Mouse (Mus musculus) embryonic facial prominence, embryonic 14.5 days (tissue): Measurements from ENCODE around the gene Tor4a. TPM values are rescaled to one million over a fixed set of nuclear protein-coding genes. Genes with fewer than 3 reads are reported as not detected.

ENCODE experiments used
- ATAC-seq: fragments of 200-750 bp; cut with Nextera tagmentation; 2 replicates; pipeline ENCODE4 v1.8.0; 2017; ENCODE audit warnings: low read depth, moderate number of reproducible peaks, moderate TSS enrichment
- DNase-seq: peaks from one replicate; pipeline ENCODE4 v3.0.0-alpha.2; 2015; ENCODE audit warnings: low spot score
- H3K27ac ChIP-seq: fragments of 300-500 bp; sonication (generic); replicated peaks from 2 replicates; pipeline ENCODE4 v1.5.1; 2014; ENCODE audit warnings: low read depth, mild to moderate bottlenecking, low read length, moderate library complexity
- H3K27me3 ChIP-seq: fragments of 300-500 bp; sonication (generic); replicated peaks from 2 replicates; pipeline ENCODE4 v1.6.1; 2014; ENCODE audit warnings: low read length; ENCODE audit not compliant: control insufficient read depth, insufficient read depth
- H3K36me3 ChIP-seq: fragments of 300-500 bp; sonication (generic); 2 replicates; pipeline ENCODE4 v1.6.1; 2014; ENCODE audit warnings: low read length, mixed read lengths; ENCODE audit not compliant: control insufficient read depth, insufficient read depth
- H3K4me1 ChIP-seq: fragments of 300-500 bp; sonication (generic); 2 replicates; pipeline ENCODE4 v1.6.1; 2014; ENCODE audit warnings: antibody characterized with exemption, low read length; ENCODE audit not compliant: control insufficient read depth, insufficient read depth
- H3K4me2 ChIP-seq: fragments of 300-500 bp; sonication (generic); 2 replicates; pipeline ENCODE4 v1.6.1; 2014; ENCODE audit warnings: low read depth, mild to moderate bottlenecking, low read length, moderate library complexity, mixed read lengths
- H3K4me3 ChIP-seq: fragments of 300-500 bp; sonication (generic); 2 replicates; pipeline ENCODE4 v1.5.1; 2014; ENCODE audit warnings: low read depth, mild to moderate bottlenecking, low read length
- H3K9ac ChIP-seq: fragments of 300-500 bp; sonication (generic); 2 replicates; pipeline ENCODE4 v1.6.1; 2014; ENCODE audit warnings: low read depth, mild to moderate bottlenecking, low read length, moderate library complexity, mixed read lengths
- H3K9me3 ChIP-seq: fragments of 300-500 bp; sonication (generic); 2 replicates; pipeline ENCODE4 v1.6.1; 2016; ENCODE audit warnings: low read length; ENCODE audit not compliant: control insufficient read depth
- WGBS: fragments of 180-500 bp; shearing (Covaris S2); extraction: QIAGEN DNeasy Blood & Tissue Kit; methylation state at CpG from one replicate; pipeline ENCODE4 v1.1.7; 2014; 5-methylcytosine and 5-hydroxymethylcytosine counted together
- polyA plus RNA-seq: library from polyadenylated mRNA; unstranded; fragments of >200 nt; fragmentation: Nextera tagmentation; extraction: Ambion mirVana; gene quantifications from 2 replicates; pipeline ENCODE4 v1.2.1, GENCODE M21; 2014

Gene Tor4a
- polyA plus RNA-seq, 1 experiment from 2014 or later = 7.5 TPM

DNA sequence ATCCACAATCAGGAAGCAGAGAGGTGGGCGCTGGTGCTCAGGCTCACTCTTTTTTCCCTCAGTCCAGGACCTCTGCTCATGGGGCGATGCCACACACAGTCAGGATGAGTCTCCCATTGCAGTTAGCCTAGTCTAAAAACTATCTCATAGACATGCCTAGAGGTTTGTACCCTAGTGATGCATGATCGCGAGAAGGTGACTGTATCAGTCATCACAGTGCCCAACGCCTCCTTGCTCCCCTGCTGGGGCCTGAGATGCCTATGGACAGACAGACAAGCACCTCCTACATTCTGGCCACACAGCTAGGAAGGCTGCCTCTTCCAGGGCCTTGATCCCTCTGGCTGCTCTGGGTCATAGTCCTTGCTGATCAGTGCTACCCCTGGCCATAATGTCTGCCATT lies 49.3 kb downstream of the Tor4a start:
- DNase-seq (no peak), ATAC-seq (no peak)
- 80% methylated on average over 5 of the region's 5 CpGs for WGBS
- Histone ChIP-seq H3K27me3 (no peaks in the 10 kb centered on the region), H3K4me2 (no peak overlapping the region), H3K36me3 (no peaks in the 10 kb centered on the region), H3K27ac (no peak overlapping the region), H3K9me3 (no peaks in the 10 kb centered on the region), H3K4me3 (no peak overlapping the region), H3K9ac (no peak overlapping the region), H3K4me1 (no peaks in the 10 kb centered on the region)

DNA sequence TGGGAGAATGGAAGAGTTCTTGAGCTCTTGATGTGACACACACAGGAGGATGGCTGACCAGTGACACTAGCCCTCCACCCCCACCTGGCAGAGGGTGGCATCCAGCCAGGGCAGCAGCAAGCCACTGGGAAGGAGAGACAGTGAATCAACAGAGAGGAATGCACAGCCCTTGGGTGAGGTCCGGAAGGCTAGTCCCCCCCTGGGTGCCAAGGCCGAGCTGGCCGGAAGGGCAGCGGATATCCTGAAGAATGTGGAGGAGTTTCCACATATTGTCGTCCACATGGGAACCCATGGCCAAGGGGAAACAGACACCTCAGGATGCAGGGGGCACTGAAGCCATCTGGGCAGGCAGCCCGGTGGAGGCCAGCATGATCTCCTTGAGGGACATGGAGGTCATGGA lies 51.3 kb downstream of the Tor4a start:
- Histone ChIP-seq H3K4me2 (no peak overlapping the region), H3K9me3 (no peaks in the 10 kb centered on the region), H3K4me1 (no peaks in the 10 kb centered on the region), H3K36me3 (no peaks in the 10 kb centered on the region), H3K27me3 (no peaks in the 10 kb centered on the region), H3K27ac (no peak overlapping the region), H3K4me3 (no peak overlapping the region), H3K9ac (no peak overlapping the region)
- DNase-seq (peak; percentile 32), ATAC-seq (no peak)
- 78% methylated on average over 6 of the region's 6 CpGs for WGBS

Other genes starting within 250 kb of the Tor4a start
- 18.9 and 20.4 TPM in 2 replicates for gene Zmynd19, start 247.1 kb downstream of the Tor4a start, polyA plus RNA-seq
- 24.1 and 27.6 TPM in 2 replicates for gene Dph7, start 234.5 kb downstream of the Tor4a start, polyA plus RNA-seq
- gene Mrpl41, start 221.8 kb downstream of the Tor4a start, polyA plus RNA-seq = 134 and 137 TPM in 2 replicates
- 8.9 and 9.1 TPM in 2 replicates for gene Pnpla7, start 220.9 kb downstream of the Tor4a start, polyA plus RNA-seq
- 55.5 and 56.2 TPM in 2 replicates for gene Nsmf, start 142.5 kb downstream of the Tor4a start, polyA plus RNA-seq
- gene Entpd8, start 116.6 kb downstream of the Tor4a start, polyA plus RNA-seq = 0.22 TPM in 1 of 2 replicates, not detected in the other
- gene Noxa1, start 101.7 kb downstream of the Tor4a start, polyA plus RNA-seq = 0.38 and 0.71 TPM in 2 replicates
- gene Nrarp, start 16.1 kb downstream of the Tor4a start, polyA plus RNA-seq = 16.5 and 20.9 TPM in 2 replicates
- gene Nelfb, start 14.6 kb upstream of the Tor4a start, polyA plus RNA-seq = 76.8 and 94.4 TPM in 2 replicates
- gene Stpg3, start 17.8 kb upstream of the Tor4a start, polyA plus RNA-seq = not detected in 2 replicates
- not detected in 2 replicates for gene Fam166a, start 21.9 kb upstream of the Tor4a start, polyA plus RNA-seq
- 429 and 461 TPM in 2 replicates for gene Tubb4b, start 27.8 kb upstream of the Tor4a start, polyA plus RNA-seq
- gene Slc34a3, start 37.5 kb upstream of the Tor4a start, polyA plus RNA-seq = not detected in 2 replicates
- not detected in 2 replicates for gene Rnf224, start 39.9 kb upstream of the Tor4a start, polyA plus RNA-seq
- gene Rnf208, start 45.4 kb upstream of the Tor4a start, polyA plus RNA-seq = 11.8 and 16.3 TPM in 2 replicates
- 3.2 and 10.2 TPM in 2 replicates for gene Cysrt1, start 45.6 kb upstream of the Tor4a start, polyA plus RNA-seq
- gene AL732309.1, start 50.0 kb upstream of the Tor4a start, polyA plus RNA-seq = 4.5 and 6.1 TPM in 2 replicates
- 16.1 and 16.6 TPM in 2 replicates for gene Tmem203, start 58.6 kb upstream of the Tor4a start, polyA plus RNA-seq
- 4.6 and 5.1 TPM in 2 replicates for gene Tprn, start 65.7 kb upstream of the Tor4a start, polyA plus RNA-seq
- 227 and 240 TPM in 2 replicates for gene Ssna1, start 75.6 kb upstream of the Tor4a start, polyA plus RNA-seq
- 104 and 113 TPM in 2 replicates for gene Anapc2, start 75.6 kb upstream of the Tor4a start, polyA plus RNA-seq
- gene Tmem210, start 91.3 kb upstream of the Tor4a start, polyA plus RNA-seq = not detected in 2 replicates
- gene Lrrc26, start 93.0 kb upstream of the Tor4a start, polyA plus RNA-seq = 2.3 and 5.1 TPM in 2 replicates
- gene Grin1, start 122.3 kb upstream of the Tor4a start, polyA plus RNA-seq = 1.7 and 1.8 TPM in 2 replicates
- gene Man1b1, start 135.5 kb upstream of the Tor4a start, polyA plus RNA-seq = 74.7 and 75.0 TPM in 2 replicates
- 19.7 and 23.8 TPM in 2 replicates for gene Dpp7, start 159.5 kb upstream of the Tor4a start, polyA plus RNA-seq
- 20.8 and 20.9 TPM in 2 replicates for gene Uap1l1, start 168.8 kb upstream of the Tor4a start, polyA plus RNA-seq
- gene Sapcd2, start 175.4 kb upstream of the Tor4a start, polyA plus RNA-seq = 21.4 and 29.3 TPM in 2 replicates
- gene Entpd2, start 199.0 kb upstream of the Tor4a start, polyA plus RNA-seq = 11.3 and 12.9 TPM in 2 replicates
- 75.1 TPM in 2 replicates for gene Npdc1, start 202.5 kb upstream of the Tor4a start, polyA plus RNA-seq
- gene Fut7, start 226.4 kb upstream of the Tor4a start, polyA plus RNA-seq = 0.10 and 0.11 TPM in 2 replicates
- 6.4 and 6.9 TPM in 2 replicates for gene Abca2, start 231.8 kb upstream of the Tor4a start, polyA plus RNA-seq